Mouse (Mus musculus) hindbrain, embryonic 12.5 days (tissue): Measurements from ENCODE around the gene Fbln2. TPM values are rescaled to one million over a fixed set of nuclear protein-coding genes. Genes with fewer than 3 reads are reported as not detected.
A peak's percentile ranks its signal among the peaks of the same experiment; 100 is the strongest.

Experiments used
- ATAC-seq: fragments of 200-750 bp; cut with Nextera tagmentation; 2 replicates; pipeline ENCODE4 v1.8.0; 2017; ENCODE audit warnings: moderate TSS enrichment; ENCODE audit not compliant: low FRiP score
- H3K27ac ChIP-seq: fragments of 300-500 bp; sonication (generic); 2 replicates; pipeline ENCODE4 v1.5.1; 2016; ENCODE audit warnings: mild to moderate bottlenecking
- H3K27me3 ChIP-seq: fragments of 300-500 bp; sonication (generic); 2 replicates; pipeline ENCODE4 v1.6.1; 2016; ENCODE audit warnings: mild to moderate bottlenecking
- H3K36me3 ChIP-seq: fragments of 300-500 bp; sonication (generic); 2 replicates; pipeline ENCODE4 v1.6.1; 2016; ENCODE audit warnings: mild to moderate bottlenecking
- H3K4me1 ChIP-seq: fragments of 300-500 bp; sonication (generic); 2 replicates; pipeline ENCODE4 v1.6.1; 2016
- H3K4me2 ChIP-seq: fragments of 300-500 bp; sonication (generic); replicated peaks from 2 replicates; pipeline ENCODE4 v1.6.1; 2016; ENCODE audit warnings: mild to moderate bottlenecking
- H3K4me3 ChIP-seq: fragments of 300-500 bp; sonication (generic); 2 replicates; pipeline ENCODE4 v1.5.1; 2016; ENCODE audit warnings: mild to moderate bottlenecking
- H3K9ac ChIP-seq: fragments of 300-500 bp; sonication (generic); 2 replicates; pipeline ENCODE4 v1.6.1; 2016; ENCODE audit warnings: mild to moderate bottlenecking, moderate library complexity
- H3K9me3 ChIP-seq: fragments of 300-500 bp; sonication (generic); replicated peaks from 2 replicates; pipeline ENCODE4 v1.6.1; 2016; ENCODE audit warnings: mild to moderate bottlenecking
- WGBS: fragments of 180-500 bp; shearing (Covaris S2); methylation state at CpG from one replicate; pipeline ENCODE4 v1.1.7; 2016; 5-methylcytosine and 5-hydroxymethylcytosine counted together
- polyA plus RNA-seq: library from polyadenylated mRNA; unstranded; fragments of >200 nt; fragmentation: Nextera tagmentation; extraction: Ambion mirVana; gene quantifications from 2 replicates; pipeline ENCODE4 v1.2.1, GENCODE M21; 2016

Fbln2 gene
- polyA plus RNA-seq, 1 experiment from 2014 or later = 102 TPM

- Histone ChIP-seq H3K4me2 (no peak overlapping the region), H3K9ac (no peak overlapping the region), H3K36me3 (no peaks in the 10 kb centered on the region), H3K4me1 (peaks cover 13% of the 10 kb centered on the region), H3K9me3 (no peaks in the 10 kb centered on the region), H3K4me3 (no peak overlapping the region), H3K27me3 (peaks cover under 1% of the 10 kb centered on the region; the same call in 1 of the 2 replicates), H3K27ac (no peak overlapping the region)
- WGBS = 84% methylated on average over 3 of the region's 3 CpGs
- ATAC-seq = no peak
These were observed 6.6 kb downstream of the Fbln2 start for GRCm38 (mm10) chr6:91218871-91219270.

- no peak overlapping the region for H3K4me2 ChIP-seq
- peaks cover 13% of the 10 kb centered on the region for H3K4me1 ChIP-seq
- H3K9me3 ChIP-seq = no peaks in the 10 kb centered on the region
- no peaks in the 10 kb centered on the region for H3K36me3 ChIP-seq
- H3K27me3 ChIP-seq = no peaks in the 10 kb centered on the region
- no peak for ATAC-seq
- no peak overlapping the region for H3K4me3 ChIP-seq
- H3K9ac ChIP-seq = no peak overlapping the region
- H3K27ac ChIP-seq = no peak overlapping the region
These were observed 7.8 kb downstream of the Fbln2 start for GRCm38 (mm10) chr6:91220062-91220461.

- H3K9ac ChIP-seq = no peak overlapping the region
- no peak overlapping the region for H3K4me2 ChIP-seq
- H3K4me1 ChIP-seq = peaks cover 13% of the 10 kb centered on the region
- H3K36me3 ChIP-seq = no peaks in the 10 kb centered on the region
- no peak overlapping the region for H3K4me3 ChIP-seq
- H3K9me3 ChIP-seq = no peaks in the 10 kb centered on the region
- H3K27me3 ChIP-seq = no peaks in the 10 kb centered on the region
- no peak overlapping the region for H3K27ac ChIP-seq
- WGBS = 9% methylated on average over 3 of the region's 3 CpGs
- no peak for ATAC-seq
These were observed 8.8 kb downstream of the Fbln2 start for GRCm38 (mm10) chr6:91221094-91221493.

- WGBS = 76% methylated on average over 10 of the region's 10 CpGs
These were observed 10.6 kb downstream of the Fbln2 start for GRCm38 (mm10) chr6:91222694-91223346.

GRCm38 (mm10) chr6:91224939-91225338, 12.7 kb downstream of the Fbln2 start:
- ATAC-seq = no peak
- no peak overlapping the region for H3K4me2 ChIP-seq
- H3K4me1 ChIP-seq = 0 out of 2 replicates have a peak, but pooled peaks cover 3% of the 10 kb centered on the region
- 89% methylated on average over 6 of the region's 6 CpGs for WGBS
- H3K27me3 ChIP-seq = no peaks in the 10 kb centered on the region
- no peak overlapping the region for H3K4me3 ChIP-seq
- no peaks in the 10 kb centered on the region for H3K9me3 ChIP-seq
- no peak overlapping the region for H3K27ac ChIP-seq
- H3K36me3 ChIP-seq = no peaks in the 10 kb centered on the region
- no peak overlapping the region for H3K9ac ChIP-seq

More at GRCm38 (mm10) chr6:91222694-91223346, 10.6 kb downstream of the Fbln2 start:
- H3K27ac ChIP-seq = no peak overlapping the region
- H3K4me1 ChIP-seq = peaks cover 10% of the 10 kb centered on the region
- H3K9ac ChIP-seq = no peak overlapping the region
- no peaks in the 10 kb centered on the region for H3K9me3 ChIP-seq
- no peaks in the 10 kb centered on the region for H3K36me3 ChIP-seq
- no peak overlapping the region for H3K4me3 ChIP-seq
- no peak for ATAC-seq
- H3K27me3 ChIP-seq = no peaks in the 10 kb centered on the region
- H3K4me2 ChIP-seq = no peak overlapping the region

- no peaks in the 10 kb centered on the region for H3K9me3 ChIP-seq
- no peak overlapping the region for H3K27ac ChIP-seq
- no peak overlapping the region for H3K4me2 ChIP-seq
- H3K4me3 ChIP-seq = no peak overlapping the region
- H3K4me1 ChIP-seq = 0 out of 2 replicates have a peak, but pooled peaks cover 3% of the 10 kb centered on the region
- ATAC-seq = no peak
- 88% methylated on average over 4 of the region's 4 CpGs for WGBS
- H3K36me3 ChIP-seq = no peaks in the 10 kb centered on the region
- H3K27me3 ChIP-seq = no peaks in the 10 kb centered on the region
- no peak overlapping the region for H3K9ac ChIP-seq
These were observed 13.1 kb downstream of the Fbln2 start for GRCm38 (mm10) chr6:91225346-91225745.

- no peak overlapping the region for H3K27ac ChIP-seq
- 75% methylated on average over 1 of the region's 1 CpGs for WGBS
- ATAC-seq = no peak
- no peaks in the 10 kb centered on the region for H3K4me1 ChIP-seq
- no peak overlapping the region for H3K4me3 ChIP-seq
- no peak overlapping the region for H3K9ac ChIP-seq
- H3K4me2 ChIP-seq = no peak overlapping the region
- H3K9me3 ChIP-seq = no peaks in the 10 kb centered on the region
- H3K36me3 ChIP-seq = no peaks in the 10 kb centered on the region
- H3K27me3 ChIP-seq = no peaks in the 10 kb centered on the region
These were observed 13.8 kb downstream of the Fbln2 start for GRCm38 (mm10) chr6:91226058-91226457.

- Histone ChIP-seq H3K9ac (no peak overlapping the region), H3K4me2 (no peak overlapping the region), H3K27ac (no peak overlapping the region), H3K36me3 (no peaks in the 10 kb centered on the region), H3K4me3 (no peak overlapping the region), H3K9me3 (no peaks in the 10 kb centered on the region), H3K4me1 (0 out of 2 replicates have a peak, but pooled peaks cover 6% of the 10 kb centered on the region), H3K27me3 (no peaks in the 10 kb centered on the region)
- no peak for ATAC-seq
- WGBS = 65% methylated on average over 4 of the region's 4 CpGs
These were observed 16.7 kb downstream of the Fbln2 start for GRCm38 (mm10) chr6:91228980-91229379.

GRCm38 (mm10) chr6:91231000-91231399, 18.7 kb downstream of the Fbln2 start:
- 83% methylated on average over 5 of the region's 5 CpGs for WGBS
- Histone ChIP-seq H3K4me1 (peaks cover 19% of the 10 kb centered on the region), H3K9me3 (no peaks in the 10 kb centered on the region), H3K9ac (no peak overlapping the region), H3K36me3 (no peaks in the 10 kb centered on the region), H3K4me3 (no peak overlapping the region), H3K27ac (no peak overlapping the region), H3K4me2 (no peak overlapping the region), H3K27me3 (no peaks in the 10 kb centered on the region)
- ATAC-seq = no peak

GRCm38 (mm10) chr6:91231523-91231922, 19.3 kb downstream of the Fbln2 start:
- no peak overlapping the region for H3K27ac ChIP-seq
- H3K27me3 ChIP-seq = no peaks in the 10 kb centered on the region
- no peak overlapping the region for H3K4me3 ChIP-seq
- no peaks in the 10 kb centered on the region for H3K9me3 ChIP-seq
- no peak for ATAC-seq
- no peak overlapping the region for H3K9ac ChIP-seq
- 77% methylated on average over 4 of the region's 4 CpGs for WGBS
- H3K4me1 ChIP-seq = peaks cover 24% of the 10 kb centered on the region
- no peaks in the 10 kb centered on the region for H3K36me3 ChIP-seq
- no peak overlapping the region for H3K4me2 ChIP-seq

- H3K4me1 ChIP-seq = peaks cover 29% of the 10 kb centered on the region
- H3K4me2 ChIP-seq = no peak overlapping the region
- no peaks in the 10 kb centered on the region for H3K9me3 ChIP-seq
- no peak overlapping the region for H3K27ac ChIP-seq
- no peak overlapping the region for H3K4me3 ChIP-seq
- no peak overlapping the region for H3K9ac ChIP-seq
- no peaks in the 10 kb centered on the region for H3K36me3 ChIP-seq
- WGBS = 84% methylated on average over 12 of the region's 12 CpGs
- ATAC-seq = no peak
- no peaks in the 10 kb centered on the region for H3K27me3 ChIP-seq
These were observed 20.8 kb downstream of the Fbln2 start for GRCm38 (mm10) chr6:91233011-91233410.

GRCm38 (mm10) chr6:91233424-91234015, 21.3 kb downstream of the Fbln2 start:
- no peaks in the 10 kb centered on the region for H3K9me3 ChIP-seq
- H3K27me3 ChIP-seq = no peaks in the 10 kb centered on the region
- ATAC-seq = 0 out of 2 replicates have a peak, but pooled peaks have one; percentile 27
- H3K4me2 ChIP-seq = no peak overlapping the region
- no peak overlapping the region for H3K27ac ChIP-seq
- no peaks in the 10 kb centered on the region for H3K36me3 ChIP-seq
- WGBS = 57% methylated on average over 10 of the region's 10 CpGs
- H3K9ac ChIP-seq = no peak overlapping the region
- H3K4me3 ChIP-seq = no peak overlapping the region
- peaks cover 29% of the 10 kb centered on the region for H3K4me1 ChIP-seq

GRCm38 (mm10) chr6:91236006-91236405, 23.8 kb downstream of the Fbln2 start:
- Histone ChIP-seq H3K4me2 (no peak overlapping the region), H3K4me1 (peaks cover 29% of the 10 kb centered on the region), H3K36me3 (no peaks in the 10 kb centered on the region), H3K27ac (peak overlapping the region; percentile 14), H3K27me3 (no peaks in the 10 kb centered on the region), H3K4me3 (no peak overlapping the region), H3K9ac (no peak overlapping the region), H3K9me3 (no peaks in the 10 kb centered on the region)
- ATAC-seq = peak; percentile 23; the same call in 1 of the 2 replicates
- WGBS = 42% methylated on average over 11 of the region's 11 CpGs
